Mouse (Mus musculus) adrenal gland, postnatal 36 days (tissue): ENCODE data around the gene Trim38. TPM values are rescaled to one million over a fixed set of nuclear protein-coding genes. Genes with fewer than 3 reads are reported as not detected.

Source experiments
- DNase-seq, 2 experiments: peaks; one replicate each; pipeline ENCODE4 v3.0.0; 2021; ENCODE audit warnings: mixed read lengths in 1 of 2
- microRNA-seq: library from miRNA; unstranded; fragments of <30 nt; microRNA quantifications from one replicate; pipeline ENCODE4 v1.2.0, GENCODE M21; 2021
- total RNA-seq, 2 experiments: library from RNA; stranded (reverse); gene quantifications; 2 replicates each; pipeline ENCODE4 v1.2.3; 2021

The Trim38 gene
- total RNA-seq, 2 experiments from 2014 or later, result 0.16 to 0.23 TPM

GRCm38 (mm10) chr13:23836630-23837029 is 66.9 kb downstream of the Trim38 start:
- peak; percentile 36 to 48 for DNase-seq

GRCm38 (mm10) chr13:23839308-23839707 is 69.6 kb downstream of the Trim38 start, which contains the start of gene Slc17a3:
Gene Slc17a3, plus strand, starts transcription at chr13:23839434.
- no peak for DNase-seq

Small RNAs within 50 kb of the gene (microRNA-seq; reads per million reads assigned to microRNA genes)
- gene Gm44314, result not detected
- gene Gm44484, result not detected

Other genes with a start within 250 kb of the Trim38 start
- gene Hist1h4h, start 238.9 kb upstream of the Trim38 start, total RNA-seq, result 100 to 1,000 TPM; 443 to 473 TPM
- gene Hist1h2af, start 236.0 kb upstream of the Trim38 start, total RNA-seq, result 10 to 100 TPM; 49.7 to 55.2 TPM
- gene Hist1h3g, start 234.5 kb upstream of the Trim38 start, total RNA-seq, result 10 to 100 TPM; 13.9 to 17.7 TPM
- gene Hist1h2bh, start 226.5 kb upstream of the Trim38 start, total RNA-seq, result 1 to 10 TPM; 4.2 to 4.7 TPM
- gene Hist1h3f, start 225.9 kb upstream of the Trim38 start, total RNA-seq, result 10 to 100 TPM; 23.4 to 24.4 TPM
- 100 to 1,000 TPM; 112 to 118 TPM for gene Hist1h4f, start 218.3 kb upstream of the Trim38 start, total RNA-seq
- gene Hist1h1d, start 216.7 kb upstream of the Trim38 start, total RNA-seq, result 1 to 10 TPM; 4.5 to 4.9 TPM
- 10 to 100 TPM; 56.1 to 72.9 TPM for gene Hist1h3e, start 207.5 kb upstream of the Trim38 start, total RNA-seq
- gene Hist1h2ae, start 198.7 kb upstream of the Trim38 start, total RNA-seq, result 1 to 10 TPM; 9.2 to 9.6 TPM
- 100 to 1,000 TPM; 105 to 116 TPM for gene Hist1h2bg, start 198.5 kb upstream of the Trim38 start, total RNA-seq
- 10 to 100 TPM; 34.6 to 44.5 TPM for gene Hist1h2bf, start 195.7 kb upstream of the Trim38 start, total RNA-seq
- 10 to 100 TPM in 1 of 2 experiments, 1 to 10 TPM in 1; 8.1 to 13.6 TPM for gene Hist1h2ad, start 195.5 kb upstream of the Trim38 start, total RNA-seq
- 1 to 10 TPM; 7.4 TPM for gene Hist1h3d, start 194.2 kb upstream of the Trim38 start, total RNA-seq
- gene Hist1h4d, start 188.3 kb upstream of the Trim38 start, total RNA-seq, result 100 to 1,000 TPM; 159 to 164 TPM
- gene Hist1h2be, start 148.8 kb upstream of the Trim38 start, total RNA-seq, result 10 to 100 TPM; 12.1 to 13.4 TPM
- gene Hist1h1e, start 147.4 kb upstream of the Trim38 start, total RNA-seq, result 10 to 100 TPM; 49.5 to 74.0 TPM
- gene Hist1h2ac, start 86.0 kb upstream of the Trim38 start, total RNA-seq, result 1 to 10 TPM; 3.0 to 3.1 TPM
- 100 to 1,000 TPM; 138 to 161 TPM for gene Hist1h2bc, start 85.7 kb upstream of the Trim38 start, total RNA-seq
- gene Hist1h1t, start 74.1 kb upstream of the Trim38 start, total RNA-seq, result under 1 TPM; 0.33 to 0.46 TPM
- 100 to 1,000 TPM; 101 to 109 TPM for gene Hist1h4c, start 71.5 kb upstream of the Trim38 start, total RNA-seq
- gene Hfe, start 59.1 kb upstream of the Trim38 start, total RNA-seq, result 10 to 100 TPM; 29.2 to 49.8 TPM
- gene Hist1h1c, start 31.1 kb upstream of the Trim38 start, total RNA-seq, result 100 to 1,000 TPM; 145 to 279 TPM
- gene Hist1h3c, start 24.3 kb upstream of the Trim38 start, total RNA-seq, result 10 to 100 TPM; 20.5 to 26.8 TPM
- 10 to 100 TPM; 34.0 to 41.3 TPM for gene Hist1h2bb, start 23.2 kb upstream of the Trim38 start, total RNA-seq
- 10 to 100 TPM; 58.1 to 68.0 TPM for gene Hist1h2ab, start 18.8 kb upstream of the Trim38 start, total RNA-seq
- 10 to 100 TPM; 54.7 to 79.9 TPM for gene Hist1h3b, start 17.6 kb upstream of the Trim38 start, total RNA-seq
- gene Hist1h4b, start 12.9 kb upstream of the Trim38 start, total RNA-seq, result 100 to 1,000 TPM; 115 to 122 TPM
- gene Hist1h4a, start 8.7 kb upstream of the Trim38 start, total RNA-seq, result 10 to 100 TPM; 59.8 to 61.2 TPM
- 10 to 100 TPM; 55.1 to 59.3 TPM for gene Hist1h3a, start 7.5 kb upstream of the Trim38 start, total RNA-seq
- gene Hist1h1a, start 6.2 kb upstream of the Trim38 start, total RNA-seq, result 10 to 100 TPM; 35.0 to 39.8 TPM
- under 1 TPM in 1 of 2 experiments, not detected in 1; 0.26 TPM for gene Slc17a2, start 37.1 kb downstream of the Trim38 start, total RNA-seq
- under 1 TPM; 0.23 to 0.56 TPM for gene Slc17a3, start 69.5 kb downstream of the Trim38 start, total RNA-seq
- not detected for gene Slc17a1, start 97.8 kb downstream of the Trim38 start, total RNA-seq
- gene Slc17a4, start 145.1 kb downstream of the Trim38 start, total RNA-seq, result under 1 TPM in 1 of 2 experiments, not detected in 1; 0.23 TPM
- not detected for gene Hist1h2ba, start 164.2 kb downstream of the Trim38 start, total RNA-seq
- not detected for gene Hist1h2aa, start 164.5 kb downstream of the Trim38 start, total RNA-seq
- 1 to 10 TPM; 2.3 to 4.9 TPM for gene Scgn, start 221.3 kb downstream of the Trim38 start, total RNA-seq